Mouse (Mus musculus) activated CD4-positive, CD25-positive, alpha-beta regulatory T cell, adult 4 months (primary cell): Measurements from ENCODE around the gene Ptcd2. TPM values are rescaled to one million over a fixed set of nuclear protein-coding genes. Genes with fewer than 3 reads are reported as not detected.

ENCODE experiments used
- ATAC-seq: one replicate; pipeline ENCODE4 v1.8.0; 2017
- polyA plus RNA-seq, 2 experiments: library from polyadenylated mRNA; unstranded; fragments of 100-300 nt; shearing (Covaris generic); gene quantifications; one replicate each; pipeline ENCODE4 v1.2.1; 2017

Ptcd2 gene
- polyA plus RNA-seq, 2 experiments from 2014 or later: 59.4 to 61.3 TPM

GRCm38 (mm10) chr13:99303846-99304245 is 40.7 kb downstream of the Ptcd2 start:
- ATAC-seq: no peak

- no peak for ATAC-seq
Measured at GRCm38 (mm10) chr13:99299921-99300320, 44.6 kb downstream of the Ptcd2 start.

GRCm38 (mm10) chr13:99294176-99294575 is 50.3 kb downstream of the Ptcd2 start:
- no peak for ATAC-seq

GRCm38 (mm10) chr13:99290766-99291165 is 53.7 kb downstream of the Ptcd2 start:
- ATAC-seq: no peak

GRCm38 (mm10) chr13:99287786-99288185 is 56.7 kb downstream of the Ptcd2 start:
- no peak for ATAC-seq

- no peak for ATAC-seq
Measured at GRCm38 (mm10) chr13:99287207-99287606, 57.3 kb downstream of the Ptcd2 start.

DNA sequence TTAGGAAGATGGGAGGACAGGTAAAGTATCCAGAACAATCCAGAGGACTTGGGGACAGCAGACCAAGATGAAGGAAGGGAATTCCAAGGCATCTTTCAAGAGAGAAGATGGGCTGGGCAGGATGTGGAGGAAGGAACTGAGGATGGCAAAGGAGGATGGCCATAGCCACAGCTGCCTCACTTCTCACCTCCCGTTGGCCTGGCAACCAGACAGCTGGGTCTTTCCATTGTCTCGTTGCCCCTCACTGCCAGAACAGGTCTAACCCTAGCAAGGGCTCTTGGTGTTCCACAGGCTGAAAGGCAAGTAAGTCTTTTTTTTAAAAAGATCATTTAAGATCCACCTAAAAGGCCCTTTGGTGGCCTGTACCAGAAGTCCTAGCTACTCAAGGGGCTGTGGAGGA is 59.3 kb downstream of the Ptcd2 start:
- no peak for ATAC-seq

GRCm38 (mm10) chr13:99284400-99285160 is 59.9 kb downstream of the Ptcd2 start:
- ATAC-seq: no peak

- no peak for ATAC-seq
Measured at GRCm38 (mm10) chr13:99283916-99284315, 60.6 kb downstream of the Ptcd2 start.

DNA sequence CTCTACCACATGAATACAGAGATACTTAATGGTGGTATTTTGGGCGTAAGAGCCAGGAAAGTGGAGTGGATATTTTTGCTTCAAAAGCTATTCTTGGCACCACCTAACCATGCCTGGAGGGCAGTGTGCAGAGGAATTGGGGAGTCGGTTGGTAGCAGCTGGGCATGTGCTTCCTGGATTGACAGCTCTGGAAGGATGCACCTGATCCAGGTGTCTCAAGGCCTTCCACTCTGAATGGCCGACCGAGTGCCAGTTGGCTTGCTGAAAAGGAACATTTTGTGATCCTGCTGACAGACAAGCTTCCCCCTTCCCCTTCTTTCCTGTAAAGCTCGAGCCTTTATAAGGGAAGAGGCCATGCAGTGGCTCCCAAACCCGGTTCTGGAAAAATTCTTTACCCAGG is 61.5 kb downstream of the Ptcd2 start:
- no peak for ATAC-seq

DNA sequence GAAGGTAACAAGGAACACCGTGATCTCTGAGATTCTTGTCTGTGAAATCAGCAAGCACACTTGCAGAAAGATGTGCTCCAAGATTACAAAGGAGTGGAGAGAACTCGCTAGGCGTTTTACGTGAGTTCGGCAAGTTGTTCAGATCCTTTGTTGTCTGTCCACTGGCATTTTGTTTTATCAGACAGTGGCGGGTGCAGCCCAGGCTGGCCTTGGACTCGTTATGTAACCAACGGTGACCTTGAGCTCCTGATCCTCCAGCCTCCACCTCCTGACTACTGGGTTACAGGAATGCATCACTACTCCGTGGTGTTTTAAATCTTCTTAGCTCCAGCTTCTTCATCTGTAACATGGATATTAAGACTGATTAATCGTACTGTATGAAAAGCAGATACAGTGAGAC is 65.2 kb downstream of the Ptcd2 start:
- no peak for ATAC-seq

DNA sequence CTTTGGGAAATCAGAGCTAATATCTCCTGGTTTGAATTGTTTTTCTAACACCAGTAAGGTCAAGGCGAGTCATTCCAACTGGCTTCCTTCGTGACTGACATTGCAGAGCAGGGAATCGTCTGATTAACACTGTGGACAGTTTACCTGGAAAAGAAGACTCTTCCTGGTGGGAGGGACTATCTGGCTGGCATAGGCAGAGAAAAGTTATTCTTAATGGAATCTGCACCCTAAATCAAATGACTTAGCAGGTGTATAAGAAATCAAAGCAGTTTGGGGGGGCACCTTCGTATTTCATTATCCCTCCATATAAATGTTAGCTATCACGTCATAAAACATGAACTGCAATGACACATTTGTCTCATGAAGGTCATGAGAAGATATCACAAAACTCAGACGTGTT is 66.0 kb downstream of the Ptcd2 start:
- no peak for ATAC-seq

DNA sequence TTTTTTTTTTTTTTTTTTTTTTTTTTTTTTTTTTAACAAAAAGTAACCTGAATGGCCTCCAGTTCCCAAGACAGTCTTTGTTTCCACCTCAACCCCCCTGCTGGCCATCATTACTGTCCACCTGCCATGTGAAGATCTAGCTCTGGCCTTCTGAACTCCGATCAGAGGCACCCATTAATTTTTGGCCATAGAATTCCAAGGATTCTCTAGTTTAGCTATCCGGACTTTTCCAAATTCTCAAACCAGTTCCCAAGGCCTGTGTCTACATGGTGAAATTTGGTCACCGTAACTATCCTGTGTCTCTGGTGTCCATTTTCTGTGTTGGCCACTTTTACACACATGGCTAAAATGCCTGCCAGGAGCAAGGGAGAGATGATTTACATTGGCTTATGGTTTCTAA is 67.0 kb downstream of the Ptcd2 start:
- ATAC-seq: no peak

DNA sequence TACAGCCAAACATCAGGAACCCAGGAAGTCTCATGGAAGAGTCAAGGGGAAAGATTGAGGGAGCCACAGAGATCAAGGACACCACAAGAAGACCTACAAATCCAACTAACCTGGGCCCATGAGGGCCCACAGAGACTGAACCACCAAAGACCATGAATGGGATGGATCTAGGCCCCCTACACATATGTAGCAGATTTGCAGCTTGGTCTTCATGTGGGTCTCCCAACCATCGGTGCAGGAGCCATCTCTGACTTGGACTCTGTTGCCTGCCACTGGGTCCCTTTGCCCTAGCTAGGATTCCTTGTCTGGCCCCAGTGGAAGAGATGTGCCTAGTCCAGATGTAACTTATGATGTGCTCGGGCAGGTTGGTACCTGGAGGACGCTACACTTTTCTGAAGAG is 72.5 kb downstream of the Ptcd2 start:
- ATAC-seq: no peak

Other genes with a start within 250 kb of the Ptcd2 start
- not detected for gene Zfp366, start 159.9 kb downstream of the Ptcd2 start, polyA plus RNA-seq
- 10 to 100 TPM; 18.5 to 23.3 TPM for gene Mrps27, start 81 bp upstream of the Ptcd2 start, polyA plus RNA-seq
- gene Map1b, start 171.8 kb upstream of the Ptcd2 start, polyA plus RNA-seq: under 1 TPM; 0.04 to 0.40 TPM